Mouse (Mus musculus): ENCODE results near the gene Dhdds.

- TF ChIP-seq EP300 (optimal IDR thresholded peaks at IDR 0.05) (no peak), CTCF (IDR thresholded peaks at IDR 0.05; ENCODE audit: low read depth) (peak; percentile 63)
These were observed 12.3 kb upstream of the Dhdds start for GRCm38 (mm10) chr4:134012858-134013528.

Data from stomach, postnatal 0 days (tissue).